Mouse (Mus musculus): Measurements from ENCODE around the gene BC030499. TPM values are rescaled to one million over a fixed set of nuclear protein-coding genes. Genes with fewer than 3 reads are reported as not detected.
"Not testable (repeated sequence)": the region's sequence is repeated elsewhere in the genome, so short reads cannot be mapped to it uniquely, and the experiment has no call there.

The BC030499 gene
- polyA plus RNA-seq, 1 experiment: 2.6 TPM

- WGBS: 98% methylated on average over 2 of the region's 2 CpGs
- TF ChIP-seq CTCF (IDR thresholded peaks at IDR 0.05; ENCODE audit: borderline replicate concordance, insufficient read depth, low read depth, low read length) (no peak), POLR2A (IDR thresholded peaks at IDR 0.05; ENCODE audit: borderline replicate concordance, insufficient read depth, low read length) (no peak)
Measured at GRCm38 (mm10) chr11:78260489-78261258, 30.0 kb upstream of the BC030499 start.

GRCm38 (mm10) chr11:78261380-78262352, 29.0 kb upstream of the BC030499 start, which contains the start of gene 2610507B11Rik:
Gene 2610507B11Rik (plus strand): TSS chr11:78261752.
- TF ChIP-seq POLR2A (IDR thresholded peaks at IDR 0.05; ENCODE audit: borderline replicate concordance, insufficient read depth, low read length) (peak; percentile 57), CTCF (IDR thresholded peaks at IDR 0.05; ENCODE audit: borderline replicate concordance, insufficient read depth, low read depth, low read length) (no peak)
- Histone ChIP-seq H3K4me1 (ENCODE audit: control insufficient read depth, insufficient read depth, low read length) (no peaks in the 10 kb centered on the region; the same call in 1 of the 2 replicates), H3K4me3 (replicated peaks; ENCODE audit: insufficient read depth, low read depth, low read length) (peak within 1 kb of the TSS; percentile 95), H3K27me3 (ENCODE audit: control insufficient read depth, insufficient read depth, low read length) (no peaks in the 10 kb centered on the region), H3K27ac (ENCODE audit: insufficient read depth, low read length) (peak within 1 kb of the TSS; percentile 80; the same call in 1 of the 2 replicates)
- WGBS: under 1% methylated on average over 113 of the region's 115 CpGs
- DNase-seq: peak; percentile 92 to 95

More at GRCm38 (mm10) chr11:78260489-78261258, 30.0 kb upstream of the BC030499 start:
- no peak for DNase-seq
- Histone ChIP-seq H3K4me1 (ENCODE audit: control insufficient read depth, insufficient read depth, low read length) (no peaks in the 10 kb centered on the region; the same call in 1 of the 2 replicates), H3K27me3 (ENCODE audit: control insufficient read depth, insufficient read depth, low read length) (no peaks in the 10 kb centered on the region), H3K4me3 (replicated peaks; ENCODE audit: insufficient read depth, low read depth, low read length) (no peak overlapping the region), H3K27ac (ENCODE audit: insufficient read depth, low read length) (no peak overlapping the region)

- Histone ChIP-seq H3K4me1 (ENCODE audit: control insufficient read depth, insufficient read depth, low read length) (no peaks in the 10 kb centered on the region; the same call in 1 of the 2 replicates), H3K4me3 (replicated peaks; ENCODE audit: insufficient read depth, low read depth, low read length) (peak overlapping the region; percentile 35), H3K27me3 (ENCODE audit: control insufficient read depth, insufficient read depth, low read length) (no peaks in the 10 kb centered on the region), H3K27ac (ENCODE audit: insufficient read depth, low read length) (no peak overlapping the region)
- WGBS: 3% methylated on average over 8 of the region's 8 CpGs
- peak; percentile 35 to 55 for DNase-seq
- peak; percentile 51; the same call in 1 of the 2 replicates for TF ChIP-seq CTCF (IDR thresholded peaks at IDR 0.05; ENCODE audit: borderline replicate concordance, insufficient read depth, low read depth, low read length)
- TF ChIP-seq POLR2A (IDR thresholded peaks at IDR 0.05; ENCODE audit: borderline replicate concordance, insufficient read depth, low read length): no peak
Measured at GRCm38 (mm10) chr11:78262550-78262949, 28.1 kb upstream of the BC030499 start.

GRCm38 (mm10) chr11:78265571-78265970, 25.1 kb upstream of the BC030499 start:
- H3K4me1 ChIP-seq (ENCODE audit: control insufficient read depth, insufficient read depth, low read length): no peaks in the 10 kb centered on the region; the same call in 1 of the 2 replicates
- H3K27me3 ChIP-seq (ENCODE audit: control insufficient read depth, insufficient read depth, low read length): no peaks in the 10 kb centered on the region
- 67% methylated on average over 6 of the region's 6 CpGs for WGBS
- no peak overlapping the region for H3K4me3 ChIP-seq (replicated peaks; ENCODE audit: insufficient read depth, low read depth, low read length)
- H3K27ac ChIP-seq (ENCODE audit: insufficient read depth, low read length): no peak overlapping the region
- TF ChIP-seq POLR2A (IDR thresholded peaks at IDR 0.05; ENCODE audit: borderline replicate concordance, insufficient read depth, low read length) (no peak), CTCF (IDR thresholded peaks at IDR 0.05; ENCODE audit: borderline replicate concordance, insufficient read depth, low read depth, low read length) (no peak)
- no peak for DNase-seq

- Histone ChIP-seq H3K4me1 (ENCODE audit: control insufficient read depth, insufficient read depth, low read length) (no peaks in the 10 kb centered on the region), H3K27me3 (ENCODE audit: control insufficient read depth, insufficient read depth, low read length) (no peaks in the 10 kb centered on the region), H3K27ac (ENCODE audit: insufficient read depth, low read length) (no peak overlapping the region), H3K4me3 (replicated peaks; ENCODE audit: insufficient read depth, low read depth, low read length) (no peak overlapping the region)
- DNase-seq: no peak
- TF ChIP-seq POLR2A (IDR thresholded peaks at IDR 0.05; ENCODE audit: borderline replicate concordance, insufficient read depth, low read length) (no peak), CTCF (IDR thresholded peaks at IDR 0.05; ENCODE audit: borderline replicate concordance, insufficient read depth, low read depth, low read length) (no peak)
- WGBS: 62% methylated on average over 13 of the region's 13 CpGs
Measured at GRCm38 (mm10) chr11:78271986-78272385, 18.7 kb upstream of the BC030499 start.

GRCm38 (mm10) chr11:78275596-78275995, 15.0 kb upstream of the BC030499 start:
- H3K27me3 ChIP-seq (ENCODE audit: control insufficient read depth, insufficient read depth, low read length): no peaks in the 10 kb centered on the region
- WGBS: 100% methylated on average over 1 of the region's 1 CpGs
- no peak overlapping the region for H3K27ac ChIP-seq (ENCODE audit: insufficient read depth, low read length)
- no peak overlapping the region for H3K4me3 ChIP-seq (replicated peaks; ENCODE audit: insufficient read depth, low read depth, low read length)
- no peak for DNase-seq
- no peaks in the 10 kb centered on the region for H3K4me1 ChIP-seq (ENCODE audit: control insufficient read depth, insufficient read depth, low read length)
- TF ChIP-seq POLR2A (IDR thresholded peaks at IDR 0.05; ENCODE audit: borderline replicate concordance, insufficient read depth, low read length): no peak
- TF ChIP-seq CTCF (IDR thresholded peaks at IDR 0.05; ENCODE audit: borderline replicate concordance, insufficient read depth, low read depth, low read length): no peak

GRCm38 (mm10) chr11:78276169-78276568, 14.5 kb upstream of the BC030499 start:
- H3K4me1 ChIP-seq (ENCODE audit: control insufficient read depth, insufficient read depth, low read length); DNase-seq; H3K27me3 ChIP-seq (ENCODE audit: control insufficient read depth, insufficient read depth, low read length); H3K4me3 ChIP-seq (replicated peaks; ENCODE audit: insufficient read depth, low read depth, low read length); H3K27ac ChIP-seq (ENCODE audit: insufficient read depth, low read length): not testable (repeated sequence)
- 0 out of 2 replicates have a peak, but pooled peaks have one; percentile 2 for TF ChIP-seq CTCF (IDR thresholded peaks at IDR 0.05; ENCODE audit: borderline replicate concordance, insufficient read depth, low read depth, low read length)
- WGBS: 94% methylated on average over 4 of the region's 4 CpGs

All from cerebellum, adult 2 months (tissue).